Mouse (Mus musculus): ENCODE measurements around the gene Pnpla5. TPM values are rescaled to one million over a fixed set of nuclear protein-coding genes. Genes with fewer than 3 reads are reported as not detected.
"Not testable (repeated sequence)": the region's sequence is repeated elsewhere in the genome, so short reads cannot be mapped to it uniquely, and the experiment has no call there.

Gene Pnpla5
- polyA plus RNA-seq (2015; fragmentation: Nextera tagmentation; extraction: Ambion mirVana), result not detected in 2 replicates

DNA sequence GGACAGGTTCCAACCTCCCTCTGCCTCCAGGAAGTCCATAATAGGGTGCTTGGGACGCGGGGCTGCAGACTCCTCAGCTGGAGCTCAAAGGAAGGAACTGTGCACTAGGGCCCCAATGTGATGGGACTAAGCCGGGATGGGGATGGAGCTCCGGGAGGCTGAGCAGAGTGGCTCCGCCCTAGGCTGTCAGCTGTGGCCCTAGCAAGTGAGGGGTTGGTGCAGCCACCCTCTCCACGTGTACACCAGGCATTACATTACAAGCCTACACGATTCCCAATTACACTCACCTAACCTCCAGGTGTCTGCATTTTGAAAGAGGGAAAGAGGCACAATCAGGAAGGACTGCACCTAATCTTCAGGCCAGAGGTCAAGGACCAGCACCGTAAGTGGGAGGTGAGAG is at the start of gene Pnpla5:
Gene Pnpla5 (minus strand): TSS at position 101 of the 400 bp plus-strand sequence.
- WGBS, result 76% methylated on average over 8 of the region's 8 CpGs
- Histone ChIP-seq H3K9me3 (ENCODE audit: control insufficient read depth, low read length) (no peaks in the 10 kb centered on the region), H3K9ac (replicated peaks; ENCODE audit: low read depth, low read length) (no peak within 1 kb of the TSS), H3K4me1 (replicated peaks; ENCODE audit: control insufficient read depth, insufficient read depth, low read length) (no peaks in the 10 kb centered on the region), H3K4me2 (ENCODE audit: low read length) (no peak within 1 kb of the TSS), H3K27ac (ENCODE audit: low read length) (no peak within 1 kb of the TSS), H3K27me3 (replicated peaks; ENCODE audit: control insufficient read depth, insufficient read depth, low read length) (no peaks in the 10 kb centered on the region), H3K36me3 (ENCODE audit: control insufficient read depth, insufficient read depth) (no peaks in the 10 kb centered on the region), H3K4me3 (replicated peaks; ENCODE audit: low read length) (no peak within 1 kb of the TSS)
- no peak for ATAC-seq

DNA sequence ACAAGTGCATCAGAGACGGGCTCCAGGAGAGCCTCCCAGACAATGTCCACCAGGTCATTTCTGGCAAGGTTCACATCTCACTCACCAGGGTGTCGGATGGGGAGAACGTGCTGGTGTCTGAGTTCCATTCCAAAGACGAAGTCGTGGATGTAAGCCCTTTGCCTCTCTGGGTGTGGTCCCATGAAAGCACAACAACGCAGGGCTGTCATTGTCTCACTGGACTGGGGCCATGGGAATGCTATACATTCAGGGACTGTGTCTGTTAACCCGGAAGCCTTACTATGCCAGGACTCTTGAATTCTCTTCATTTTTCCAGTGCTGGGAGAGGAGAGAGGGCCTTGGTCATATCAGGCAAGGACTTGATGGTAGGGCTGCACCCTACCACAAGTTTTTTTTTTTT is 48.2 kb upstream of the Pnpla5 start:
- Histone ChIP-seq H3K9ac (replicated peaks; ENCODE audit: low read depth, low read length) (no peak overlapping the region), H3K4me3 (replicated peaks; ENCODE audit: low read length) (no peak overlapping the region), H3K4me2 (ENCODE audit: low read length) (no peak overlapping the region), H3K27me3 (replicated peaks; ENCODE audit: control insufficient read depth, insufficient read depth, low read length) (no peaks in the 10 kb centered on the region), H3K4me1 (replicated peaks; ENCODE audit: control insufficient read depth, insufficient read depth, low read length) (peaks cover 20% of the 10 kb centered on the region), H3K27ac (ENCODE audit: low read length) (no peak overlapping the region), H3K36me3 (ENCODE audit: control insufficient read depth, insufficient read depth) (no peaks in the 10 kb centered on the region), H3K9me3 (ENCODE audit: control insufficient read depth, low read length) (no peaks in the 10 kb centered on the region)
- 83% methylated on average over 7 of the region's 7 CpGs for WGBS
- ATAC-seq, result no peak

DNA sequence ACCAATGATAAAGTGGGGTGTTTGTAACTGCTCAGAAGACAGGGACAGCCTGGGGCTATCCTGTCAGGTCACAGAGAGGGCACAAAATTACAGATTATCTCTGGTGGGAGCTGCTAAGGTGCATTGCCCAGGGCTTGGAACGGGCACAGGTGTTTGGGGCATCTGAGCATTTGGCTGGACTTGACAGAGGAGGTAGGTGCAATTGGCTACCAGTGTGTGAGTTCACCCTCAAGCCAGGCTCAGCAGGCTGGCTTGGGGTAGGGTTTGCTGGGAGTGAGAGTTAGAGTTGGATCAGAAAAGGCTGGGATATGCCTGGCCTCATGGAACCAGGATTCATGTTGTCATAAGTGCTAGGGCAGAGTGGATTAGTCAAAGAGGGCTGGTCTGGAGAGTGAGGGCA is 46.5 kb upstream of the Pnpla5 start:
- no peaks in the 10 kb centered on the region for H3K36me3 ChIP-seq (ENCODE audit: control insufficient read depth, insufficient read depth)
- H3K4me2 ChIP-seq (ENCODE audit: low read length), result no peak overlapping the region
- H3K9ac ChIP-seq (replicated peaks; ENCODE audit: low read depth, low read length), result no peak overlapping the region
- H3K9me3 ChIP-seq (ENCODE audit: control insufficient read depth, low read length), result no peaks in the 10 kb centered on the region
- 69% methylated on average over 1 of the region's 1 CpGs for WGBS
- H3K27ac ChIP-seq (ENCODE audit: low read length), result no peak overlapping the region
- ATAC-seq, result no peak
- peaks cover 20% of the 10 kb centered on the region for H3K4me1 ChIP-seq (replicated peaks; ENCODE audit: control insufficient read depth, insufficient read depth, low read length)
- no peaks in the 10 kb centered on the region for H3K27me3 ChIP-seq (replicated peaks; ENCODE audit: control insufficient read depth, insufficient read depth, low read length)
- no peak overlapping the region for H3K4me3 ChIP-seq (replicated peaks; ENCODE audit: low read length)

DNA sequence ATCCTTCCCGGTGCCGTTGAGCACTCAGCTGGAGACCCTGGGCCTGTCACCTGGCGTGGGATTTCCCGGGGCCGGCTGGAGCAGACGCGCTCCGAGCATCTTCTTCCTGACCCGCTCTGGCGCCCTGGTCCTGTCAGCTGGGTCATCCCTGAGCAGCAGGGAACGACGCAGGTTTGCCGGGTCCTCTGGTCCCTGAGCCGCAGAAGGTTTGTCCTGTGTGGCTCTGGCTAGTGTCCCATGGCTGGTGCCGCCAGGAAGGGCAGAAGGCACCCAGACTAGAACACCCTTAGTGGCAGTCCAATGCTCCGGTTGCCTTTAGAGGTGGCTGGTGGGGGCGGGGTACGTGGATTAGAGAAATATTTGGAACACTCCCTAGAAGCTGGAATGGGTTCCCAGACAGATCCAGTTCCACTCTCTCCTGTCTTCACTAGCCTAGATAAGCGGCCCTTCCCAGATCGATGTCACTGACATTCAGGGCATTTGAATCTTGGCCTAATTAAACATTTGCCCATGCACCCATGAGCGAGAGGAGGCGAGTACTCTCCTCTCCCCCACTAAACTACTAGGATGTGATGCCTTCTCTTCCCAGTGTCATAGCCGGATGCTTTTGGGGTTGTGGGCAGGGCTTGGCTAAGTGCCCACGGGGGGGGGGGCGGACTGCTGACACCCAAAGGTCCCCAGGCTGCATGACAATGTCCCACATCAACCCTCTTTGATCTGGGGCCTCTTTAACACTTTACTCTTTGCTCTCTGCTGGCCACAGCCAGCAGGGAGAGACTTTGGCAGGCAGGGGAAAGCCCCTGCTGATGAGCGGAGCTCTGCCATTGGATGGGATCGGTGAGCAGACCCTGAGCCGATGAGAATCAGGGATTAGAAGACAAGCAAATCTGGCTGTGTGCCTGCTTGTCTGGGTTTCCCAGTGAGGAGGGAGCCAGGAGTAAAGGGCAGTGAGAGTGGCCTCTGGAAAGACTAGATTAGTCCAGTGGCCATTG is 45.5 kb upstream of the Pnpla5 start:
- H3K9ac ChIP-seq (replicated peaks; ENCODE audit: low read depth, low read length), result peak overlapping the region; percentile 70
- ATAC-seq, result peak; percentile 9
- H3K36me3 ChIP-seq (ENCODE audit: control insufficient read depth, insufficient read depth), result no peaks in the 10 kb centered on the region
- H3K27ac ChIP-seq (ENCODE audit: low read length), result peak overlapping the region; percentile 62; the same call in 1 of the 2 replicates
- 1% methylated on average over 28 of the region's 28 CpGs for WGBS
- peak overlapping the region; percentile 83 for H3K4me2 ChIP-seq (ENCODE audit: low read length)
- no peaks in the 10 kb centered on the region for H3K9me3 ChIP-seq (ENCODE audit: control insufficient read depth, low read length)
- H3K4me3 ChIP-seq (replicated peaks; ENCODE audit: low read length), result peak overlapping the region; percentile 67
- H3K4me1 ChIP-seq (replicated peaks; ENCODE audit: control insufficient read depth, insufficient read depth, low read length), result peaks cover 20% of the 10 kb centered on the region
- H3K27me3 ChIP-seq (replicated peaks; ENCODE audit: control insufficient read depth, insufficient read depth, low read length), result no peaks in the 10 kb centered on the region

DNA sequence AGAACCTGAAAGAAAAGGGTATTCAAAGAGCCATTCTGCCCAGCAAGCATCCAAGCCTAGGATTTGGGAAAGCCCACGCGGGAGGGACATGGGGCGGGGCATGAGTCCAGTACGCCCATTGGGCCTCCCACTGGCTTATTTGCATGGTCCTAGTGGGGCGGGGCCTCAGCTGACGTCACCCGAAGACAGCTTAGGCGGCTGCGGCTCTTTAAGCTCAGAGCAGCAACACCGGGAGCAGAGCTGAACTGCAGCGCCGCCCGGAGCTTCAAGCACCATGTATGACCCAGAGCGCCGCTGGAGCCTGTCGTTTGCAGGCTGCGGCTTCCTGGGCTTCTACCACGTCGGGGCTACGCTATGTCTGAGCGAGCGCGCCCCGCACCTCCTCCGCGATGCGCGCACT is 44.6 kb upstream of the Pnpla5 start, which contains the start of gene Pnpla3:
Gene Pnpla3 (plus strand): TSS at position 238 of the 400 bp plus-strand sequence.
- peaks cover 20% of the 10 kb centered on the region for H3K4me1 ChIP-seq (replicated peaks; ENCODE audit: control insufficient read depth, insufficient read depth, low read length)
- no peaks in the 10 kb centered on the region for H3K9me3 ChIP-seq (ENCODE audit: control insufficient read depth, low read length)
- peak within 1 kb of the TSS; percentile 70 for H3K9ac ChIP-seq (replicated peaks; ENCODE audit: low read depth, low read length)
- H3K4me3 ChIP-seq (replicated peaks; ENCODE audit: low read length), result peak within 1 kb of the TSS; percentile 67
- H3K36me3 ChIP-seq (ENCODE audit: control insufficient read depth, insufficient read depth), result no peaks in the 10 kb centered on the region
- peak within 1 kb of the TSS; percentile 62 for H3K27ac ChIP-seq (ENCODE audit: low read length)
- H3K27me3 ChIP-seq (replicated peaks; ENCODE audit: control insufficient read depth, insufficient read depth, low read length), result no peaks in the 10 kb centered on the region
- under 1% methylated on average over 28 of the region's 28 CpGs for WGBS
- peak within 1 kb of the TSS; percentile 83 for H3K4me2 ChIP-seq (ENCODE audit: low read length)
- peak; percentile 99 for ATAC-seq

DNA sequence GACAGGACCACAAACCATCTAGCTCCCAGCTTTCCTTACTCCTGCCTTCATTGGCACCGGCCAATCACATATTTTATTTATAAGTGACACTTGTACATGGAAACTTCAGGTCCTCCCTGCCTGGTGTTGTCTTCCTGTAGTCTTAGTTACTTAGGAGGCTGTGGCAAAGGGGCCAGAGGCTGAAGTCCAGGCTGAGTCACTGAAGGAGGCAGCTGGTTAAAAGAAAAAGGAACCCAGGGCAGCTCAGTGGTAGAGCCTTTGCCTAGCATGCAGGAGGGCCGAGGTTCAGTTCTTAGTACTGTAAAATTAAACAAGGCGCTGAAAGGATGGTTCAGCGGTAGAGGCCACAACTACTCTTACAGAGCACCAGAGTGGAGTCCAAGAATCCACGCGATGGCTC is 43.8 kb upstream of the Pnpla5 start:
- no peak overlapping the region for H3K4me3 ChIP-seq (replicated peaks; ENCODE audit: low read length)
- H3K36me3 ChIP-seq (ENCODE audit: control insufficient read depth, insufficient read depth), result no peaks in the 10 kb centered on the region
- no peaks in the 10 kb centered on the region for H3K27me3 ChIP-seq (replicated peaks; ENCODE audit: control insufficient read depth, insufficient read depth, low read length)
- H3K4me1 ChIP-seq (replicated peaks; ENCODE audit: control insufficient read depth, insufficient read depth, low read length), result peaks cover 20% of the 10 kb centered on the region
- ATAC-seq, result no peak
- no peak overlapping the region; the same call in 1 of the 2 replicates for H3K9ac ChIP-seq (replicated peaks; ENCODE audit: low read depth, low read length)
- peak overlapping the region; percentile 83 for H3K4me2 ChIP-seq (ENCODE audit: low read length)
- H3K9me3 ChIP-seq (ENCODE audit: control insufficient read depth, low read length), result no peaks in the 10 kb centered on the region
- WGBS, result 70% methylated on average over 6 of the region's 6 CpGs
- peak overlapping the region; percentile 62; the same call in 1 of the 2 replicates for H3K27ac ChIP-seq (ENCODE audit: low read length)

DNA sequence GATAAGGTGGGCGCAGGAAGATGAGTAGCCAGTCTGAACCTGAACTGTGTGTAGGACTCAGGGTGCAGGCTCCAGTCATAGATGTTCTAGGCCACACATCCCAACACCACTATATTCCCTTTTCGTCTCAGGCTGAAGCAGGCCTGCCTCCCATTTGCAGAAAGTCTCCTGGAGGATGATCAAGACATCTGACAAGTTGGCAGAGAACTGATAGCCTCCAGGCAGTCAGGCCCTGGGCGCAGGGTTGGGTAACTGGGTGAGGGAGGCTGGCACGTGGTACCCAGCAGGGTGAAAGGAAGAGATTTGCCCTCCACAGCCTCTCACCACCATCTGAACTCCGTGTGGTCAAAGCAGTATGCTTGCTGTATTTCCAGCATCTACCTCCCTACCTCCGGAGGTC is 38.9 kb upstream of the Pnpla5 start:
- H3K9me3 ChIP-seq (ENCODE audit: control insufficient read depth, low read length), result no peaks in the 10 kb centered on the region
- ATAC-seq, result no peak
- H3K36me3 ChIP-seq (ENCODE audit: control insufficient read depth, insufficient read depth), result no peaks in the 10 kb centered on the region
- no peak overlapping the region for H3K4me2 ChIP-seq (ENCODE audit: low read length)
- no peak overlapping the region for H3K27ac ChIP-seq (ENCODE audit: low read length)
- H3K27me3 ChIP-seq (replicated peaks; ENCODE audit: control insufficient read depth, insufficient read depth, low read length), result no peaks in the 10 kb centered on the region
- no peak overlapping the region for H3K4me3 ChIP-seq (replicated peaks; ENCODE audit: low read length)
- no peak overlapping the region for H3K9ac ChIP-seq (replicated peaks; ENCODE audit: low read depth, low read length)
- 75% methylated on average over 6 of the region's 6 CpGs for WGBS
- H3K4me1 ChIP-seq (replicated peaks; ENCODE audit: control insufficient read depth, insufficient read depth, low read length), result peaks cover 2% of the 10 kb centered on the region

DNA sequence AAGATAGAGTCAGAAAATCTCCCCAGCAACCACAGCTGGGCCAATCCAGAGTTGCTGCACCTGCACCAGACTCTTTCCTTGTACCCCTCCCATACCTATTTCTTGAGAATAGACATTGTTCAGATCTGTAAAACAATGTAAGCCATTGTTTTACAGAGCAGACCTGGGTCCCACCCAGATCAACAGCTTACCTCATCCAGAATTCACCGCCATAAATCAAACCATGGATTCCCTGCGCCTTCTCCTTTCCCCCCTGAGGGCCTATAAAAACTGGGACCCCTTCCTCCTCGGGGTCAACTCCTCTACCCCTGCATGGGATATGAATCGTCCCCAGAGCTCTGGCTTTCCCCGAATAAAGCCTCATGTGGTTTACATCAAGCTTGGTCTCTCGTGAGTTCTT is 34.6 kb upstream of the Pnpla5 start:
- H3K9me3 ChIP-seq (ENCODE audit: control insufficient read depth, low read length); H3K4me1 ChIP-seq (replicated peaks; ENCODE audit: control insufficient read depth, insufficient read depth, low read length); H3K27me3 ChIP-seq (replicated peaks; ENCODE audit: control insufficient read depth, insufficient read depth, low read length); H3K4me2 ChIP-seq (ENCODE audit: low read length); H3K36me3 ChIP-seq (ENCODE audit: control insufficient read depth, insufficient read depth); H3K4me3 ChIP-seq (replicated peaks; ENCODE audit: low read length); H3K9ac ChIP-seq (replicated peaks; ENCODE audit: low read depth, low read length); ATAC-seq; H3K27ac ChIP-seq (ENCODE audit: low read length): not testable (repeated sequence)
- 87% methylated on average over 6 of the region's 6 CpGs for WGBS

DNA sequence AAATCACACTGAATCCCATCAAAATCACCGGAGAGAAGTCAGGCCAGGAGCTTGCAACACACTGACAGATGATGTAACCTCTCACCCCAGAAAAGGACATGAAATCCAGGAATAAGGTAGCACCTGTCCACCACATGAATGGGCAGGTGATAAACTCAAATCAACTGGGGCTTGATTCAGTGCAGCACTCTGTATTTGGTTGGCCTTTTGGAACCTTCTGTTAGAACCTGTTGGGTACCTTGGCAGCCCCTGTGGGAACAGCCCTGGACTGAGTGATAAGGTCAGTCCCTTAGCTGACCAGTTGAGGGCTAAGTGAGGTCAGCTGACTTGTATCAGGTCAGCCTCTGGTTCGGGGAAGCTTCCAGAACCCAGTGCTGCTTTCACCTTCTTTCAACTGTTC is 33.2 kb upstream of the Pnpla5 start:
- WGBS, result 98% methylated on average over 2 of the region's 2 CpGs

More for the DNA sequence above, 33.2 kb upstream of the Pnpla5 start:
- Histone ChIP-seq H3K27ac (ENCODE audit: low read length) (no peak overlapping the region), H3K4me3 (replicated peaks; ENCODE audit: low read length) (no peak overlapping the region), H3K4me2 (ENCODE audit: low read length) (no peak overlapping the region), H3K9ac (replicated peaks; ENCODE audit: low read depth, low read length) (no peak overlapping the region), H3K27me3 (replicated peaks; ENCODE audit: control insufficient read depth, insufficient read depth, low read length) (no peaks in the 10 kb centered on the region), H3K4me1 (replicated peaks; ENCODE audit: control insufficient read depth, insufficient read depth, low read length) (no peaks in the 10 kb centered on the region), H3K36me3 (ENCODE audit: control insufficient read depth, insufficient read depth) (no peaks in the 10 kb centered on the region), H3K9me3 (ENCODE audit: control insufficient read depth, low read length) (no peaks in the 10 kb centered on the region)
- no peak for ATAC-seq

Measured in forebrain, embryonic 16.5 days (tissue).